Mouse (Mus musculus) thymus, postnatal 0 days (tissue): ENCODE results near the gene Acbd7. TPM values are rescaled to one million over a fixed set of nuclear protein-coding genes. Genes with fewer than 3 reads are reported as not detected.

Experiments
- DNase-seq: peaks from one replicate; pipeline ENCODE4 v3.0.0-alpha.2; 2015; ENCODE audit warnings: low spot score
- polyA plus RNA-seq: library from polyadenylated mRNA; unstranded; fragments of >200 nt; fragmentation: Nextera tagmentation; extraction: Ambion mirVana; gene quantifications from 2 replicates; pipeline ENCODE4 v1.2.1, GENCODE M21; 2015

Gene Acbd7
- polyA plus RNA-seq, 1 experiment from 2014 or later: 1.5 TPM

DNA sequence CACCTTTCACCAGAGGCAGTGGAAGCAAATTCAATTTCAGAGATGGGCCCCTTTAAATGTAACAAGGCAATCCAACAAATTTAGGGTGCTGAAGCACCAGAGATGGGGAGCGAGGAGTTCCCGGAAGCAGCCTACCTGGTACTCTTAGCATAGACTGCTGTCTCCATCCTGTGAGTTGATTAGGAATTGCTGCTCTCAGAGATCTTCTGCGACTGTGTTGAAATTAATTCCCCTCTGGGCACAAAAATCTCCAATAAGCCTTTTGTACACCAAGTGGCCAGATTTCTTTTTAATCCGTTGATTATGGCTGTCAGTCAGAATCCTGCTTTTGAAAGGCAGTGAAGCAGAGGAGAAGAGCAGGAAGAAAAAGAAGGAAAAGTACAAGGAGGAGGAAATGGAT is 29.2 kb downstream of the Acbd7 start:
- no peak for DNase-seq

DNA sequence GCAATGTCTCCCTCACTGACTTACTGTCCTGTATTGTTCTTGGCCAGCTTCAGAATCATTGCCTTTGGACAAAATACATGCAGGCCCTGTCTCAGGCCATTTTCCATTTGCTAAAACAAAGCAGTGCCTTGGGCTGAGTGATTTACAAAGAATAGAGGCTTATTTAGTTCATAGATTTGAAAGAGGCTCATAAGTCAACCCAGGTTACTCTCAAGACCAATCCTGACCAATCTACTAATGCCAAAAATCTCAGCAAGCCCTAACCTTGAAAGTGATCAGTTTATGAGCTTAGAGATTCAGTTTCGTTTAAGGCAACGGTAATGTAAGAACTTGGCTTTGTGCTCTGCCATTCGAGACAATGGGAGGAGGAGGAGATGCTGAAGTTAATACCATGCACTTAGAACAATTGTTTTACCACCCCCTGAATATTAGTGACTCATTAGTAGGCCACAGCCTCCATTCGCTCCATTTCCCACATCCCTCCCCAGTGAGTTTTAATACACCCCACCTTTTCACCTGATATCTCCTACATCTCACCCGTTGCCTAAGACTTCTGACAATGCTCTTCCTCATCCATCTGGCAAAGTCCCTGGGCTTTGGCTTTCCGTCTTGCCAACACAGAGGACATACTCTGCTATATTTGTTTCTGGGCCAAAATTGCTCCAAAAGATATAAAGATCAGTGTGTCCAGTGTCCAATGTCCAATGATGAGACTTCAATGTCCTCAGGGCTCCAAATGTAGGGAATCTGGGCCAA is 51.3 kb downstream of the Acbd7 start:
- no peak for DNase-seq

Other genes with a start within 250 kb of the Acbd7 start
- gene Fam171a1, start 221.9 kb upstream of the Acbd7 start, polyA plus RNA-seq: 3.4 and 3.9 TPM in 2 replicates
- gene Nmt2, start 52.0 kb upstream of the Acbd7 start, polyA plus RNA-seq: 24.9 and 28.8 TPM in 2 replicates
- gene Rpp38, start 3.5 kb upstream of the Acbd7 start, polyA plus RNA-seq: 18.0 and 19.5 TPM in 2 replicates
- gene Olah, start 61.0 kb downstream of the Acbd7 start, polyA plus RNA-seq: 0.08 and 0.33 TPM in 2 replicates
- gene Meig1, start 86.5 kb downstream of the Acbd7 start, polyA plus RNA-seq: 1.5 and 1.9 TPM in 2 replicates
- 16.4 and 21.2 TPM in 2 replicates for gene Dclre1c, start 88.0 kb downstream of the Acbd7 start, polyA plus RNA-seq
- 10.6 and 11.6 TPM in 2 replicates for gene Suv39h2, start 138.9 kb downstream of the Acbd7 start, polyA plus RNA-seq
- 3.8 and 4.5 TPM in 2 replicates for gene Gm45902, start 176.6 kb downstream of the Acbd7 start, polyA plus RNA-seq
- 137 and 138 TPM in 2 replicates for gene Hspa14, start 176.6 kb downstream of the Acbd7 start, polyA plus RNA-seq
- gene Cdnf, start 176.9 kb downstream of the Acbd7 start, polyA plus RNA-seq: 0.26 and 0.36 TPM in 2 replicates
- 98.3 and 115 TPM in 2 replicates for gene Fam107b, start 234.3 kb downstream of the Acbd7 start, polyA plus RNA-seq